Mouse (Mus musculus): Measurements from ENCODE around the gene Slc39a3. TPM values are rescaled to one million over a fixed set of nuclear protein-coding genes. Genes with fewer than 3 reads are reported as not detected.

Slc39a3 gene
- polyA plus RNA-seq, 1 experiment, result 37.5 TPM

DNA sequence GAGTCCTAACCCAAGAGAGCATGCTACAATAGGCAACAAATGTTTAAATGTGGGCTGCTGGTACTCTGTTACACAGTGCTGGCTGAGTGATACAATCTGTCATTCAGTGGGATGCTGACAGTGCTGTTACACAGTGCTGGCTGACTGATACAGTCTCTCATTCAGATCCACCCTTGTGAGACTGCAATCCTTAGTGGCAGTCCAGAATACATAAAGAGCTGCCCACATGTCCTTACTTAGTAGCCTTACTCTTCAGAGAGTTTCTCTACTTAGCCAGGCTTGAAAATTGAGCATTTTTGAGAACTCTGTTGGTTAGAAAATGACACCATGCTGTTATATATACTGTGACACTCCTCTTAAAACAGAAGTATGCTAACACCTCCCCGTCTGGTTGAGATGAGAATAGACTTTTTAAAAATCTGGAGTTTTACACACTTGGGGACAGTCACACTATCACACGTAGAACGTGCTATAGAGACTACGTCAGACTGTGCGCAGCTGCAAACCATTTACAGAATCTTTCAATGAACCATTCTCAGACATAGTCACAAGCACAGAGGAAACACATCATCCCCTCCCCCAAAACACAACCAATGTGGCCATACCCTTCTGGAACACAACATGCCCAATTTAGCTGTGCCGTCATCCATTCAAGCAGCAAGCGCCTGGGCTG, 31.1 kb downstream of the Slc39a3 start:
- Histone ChIP-seq H3K36me3 (ENCODE audit: control insufficient read depth, insufficient read depth, low read length) (no peaks in the 10 kb centered on the region), H3K4me1 (ENCODE audit: control insufficient read depth, insufficient read depth, low read length) (no peaks in the 10 kb centered on the region), H3K27me3 (replicated peaks; ENCODE audit: control insufficient read depth, insufficient read depth, low read length) (no peaks in the 10 kb centered on the region), H3K4me3 (ENCODE audit: insufficient read depth, low read depth, low read length) (no peak overlapping the region), H3K27ac (ENCODE audit: insufficient read depth, low read depth, low read length) (no peak overlapping the region)
- TF ChIP-seq POLR2A (IDR thresholded peaks at IDR 0.05; ENCODE audit: low read depth, low read length), result no peak
- no peak for TF ChIP-seq CTCF (conservative IDR thresholded peaks at IDR 0.05; ENCODE audit: insufficient read depth, insufficient read length, low read depth, low read length)
- 89% methylated on average over 7 of the region's 7 CpGs for WGBS
- no peak for DNase-seq

DNA sequence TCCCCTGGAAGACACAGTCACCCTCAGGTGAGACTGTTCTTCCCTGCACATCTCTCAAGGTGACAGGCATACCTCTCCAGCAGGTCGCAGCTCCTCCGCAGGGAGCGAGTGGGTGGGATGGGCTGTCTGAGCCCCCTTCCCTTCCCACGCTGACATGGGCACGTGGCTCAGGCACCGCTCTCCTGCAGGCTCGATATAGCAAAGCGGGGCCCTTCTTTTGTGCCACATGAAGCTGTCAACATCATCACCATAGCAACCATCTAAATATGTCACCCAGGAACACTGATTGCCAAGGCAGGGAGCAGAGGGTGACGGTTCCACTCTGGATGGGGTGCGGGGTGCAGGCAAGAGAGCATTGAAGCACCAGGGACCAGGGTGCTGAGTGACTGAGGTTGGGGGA, 36.1 kb downstream of the Slc39a3 start:
- Histone ChIP-seq H3K4me1 (ENCODE audit: control insufficient read depth, insufficient read depth, low read length) (0 out of 2 replicates have a peak, but pooled peaks cover 3% of the 10 kb centered on the region), H3K4me3 (ENCODE audit: insufficient read depth, low read depth, low read length) (no peak overlapping the region), H3K36me3 (ENCODE audit: control insufficient read depth, insufficient read depth, low read length) (no peaks in the 10 kb centered on the region), H3K27ac (ENCODE audit: insufficient read depth, low read depth, low read length) (no peak overlapping the region), H3K27me3 (replicated peaks; ENCODE audit: control insufficient read depth, insufficient read depth, low read length) (no peaks in the 10 kb centered on the region)
- WGBS, result 63% methylated on average over 10 of the region's 10 CpGs
- no peak for DNase-seq
- TF ChIP-seq CTCF (conservative IDR thresholded peaks at IDR 0.05; ENCODE audit: insufficient read depth, insufficient read length, low read depth, low read length), result no peak

DNA sequence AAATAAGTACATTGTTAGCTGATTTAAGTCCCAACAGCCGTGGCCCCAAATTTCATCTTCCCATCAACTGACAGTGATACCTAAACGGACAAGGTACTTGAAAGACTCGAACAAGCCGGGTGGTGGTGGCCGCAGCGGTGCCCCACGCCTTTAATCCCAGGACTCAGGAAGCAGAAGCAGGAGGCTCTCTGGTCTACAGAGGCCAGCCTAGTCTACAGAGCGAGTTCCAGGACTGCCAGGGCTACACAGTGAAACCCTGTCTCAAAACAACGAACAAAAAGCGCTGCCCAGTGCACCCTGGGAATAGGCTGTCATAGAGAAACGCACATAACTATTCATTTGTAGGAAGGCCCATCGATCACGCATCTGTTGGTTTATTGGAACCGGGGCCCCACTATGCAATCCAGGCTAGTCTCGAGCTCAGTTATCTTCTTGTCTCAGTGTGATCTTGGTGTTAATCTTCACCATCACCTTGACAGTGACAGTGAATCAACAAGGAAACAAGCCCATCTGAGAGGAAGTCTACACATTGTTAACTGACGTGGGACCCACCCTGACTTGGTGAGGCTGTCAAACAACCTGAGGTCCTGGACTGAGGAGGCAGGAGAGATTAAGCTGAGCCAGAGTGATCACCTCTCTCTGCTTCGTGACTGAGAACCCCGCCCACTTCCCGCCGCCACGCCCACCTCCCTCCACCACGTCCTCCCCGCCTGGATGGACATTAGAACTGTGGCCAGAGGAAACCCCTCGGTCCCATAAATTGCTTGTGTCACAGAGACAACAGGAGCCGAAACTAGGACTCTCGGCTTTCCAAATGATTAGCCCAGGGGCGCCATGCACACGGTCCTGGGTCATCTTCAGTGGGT, 36.8 kb downstream of the Slc39a3 start:
- Histone ChIP-seq H3K27me3 (replicated peaks; ENCODE audit: control insufficient read depth, insufficient read depth, low read length) (no peaks in the 10 kb centered on the region), H3K4me1 (ENCODE audit: control insufficient read depth, insufficient read depth, low read length) (0 out of 2 replicates have a peak, but pooled peaks cover 3% of the 10 kb centered on the region), H3K27ac (ENCODE audit: insufficient read depth, low read depth, low read length) (no peak overlapping the region), H3K36me3 (ENCODE audit: control insufficient read depth, insufficient read depth, low read length) (no peaks in the 10 kb centered on the region), H3K4me3 (ENCODE audit: insufficient read depth, low read depth, low read length) (no peak overlapping the region)
- TF ChIP-seq CTCF (conservative IDR thresholded peaks at IDR 0.05; ENCODE audit: insufficient read depth, insufficient read length, low read depth, low read length) (no peak), POLR2A (IDR thresholded peaks at IDR 0.05; ENCODE audit: low read depth, low read length) (no peak)
- 39% methylated on average over 28 of the region's 28 CpGs for WGBS
- DNase-seq, result no peak

DNA sequence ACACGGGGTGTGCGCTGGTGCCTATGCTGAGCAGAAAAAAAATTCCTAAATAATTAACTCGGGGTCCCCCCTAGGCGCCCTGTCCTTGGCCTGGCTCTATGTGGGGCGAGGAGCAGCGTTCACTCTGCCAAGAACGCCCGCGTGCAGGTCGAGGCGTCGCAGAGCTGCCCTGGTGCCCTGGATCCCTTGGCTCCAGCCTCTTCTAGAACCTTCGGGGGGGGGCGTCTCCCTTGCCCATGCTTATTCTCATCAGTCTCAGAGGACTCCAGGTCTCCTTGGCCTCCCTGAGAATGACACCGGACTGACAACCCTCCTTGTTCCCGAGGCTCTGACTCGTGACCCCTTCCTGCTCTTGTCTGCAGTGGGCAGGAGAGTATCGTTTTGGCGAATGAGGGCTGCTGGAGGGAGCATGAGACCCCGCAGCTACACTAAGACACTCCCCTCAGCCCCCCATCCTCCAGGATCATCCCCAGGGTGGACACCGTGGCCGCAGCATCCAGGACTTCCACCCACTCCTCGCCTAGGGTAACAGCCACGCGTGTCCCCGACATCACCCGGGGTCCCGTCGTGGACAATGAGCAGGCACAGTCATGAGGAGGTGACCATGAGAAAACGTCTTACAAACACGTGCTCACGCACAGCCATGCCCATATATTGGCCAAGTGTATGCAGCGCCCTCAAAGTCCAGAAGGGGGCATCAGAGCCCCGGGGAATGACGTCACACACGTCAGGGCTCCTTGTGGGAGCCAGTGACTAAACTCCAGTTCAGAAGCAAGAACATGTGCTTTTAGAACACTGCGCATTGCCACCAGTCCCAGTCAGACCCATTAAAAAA, 37.6 kb downstream of the Slc39a3 start:
- WGBS, result 17% methylated on average over 37 of the region's 37 CpGs
- peak; percentile 89 for DNase-seq

DNA sequence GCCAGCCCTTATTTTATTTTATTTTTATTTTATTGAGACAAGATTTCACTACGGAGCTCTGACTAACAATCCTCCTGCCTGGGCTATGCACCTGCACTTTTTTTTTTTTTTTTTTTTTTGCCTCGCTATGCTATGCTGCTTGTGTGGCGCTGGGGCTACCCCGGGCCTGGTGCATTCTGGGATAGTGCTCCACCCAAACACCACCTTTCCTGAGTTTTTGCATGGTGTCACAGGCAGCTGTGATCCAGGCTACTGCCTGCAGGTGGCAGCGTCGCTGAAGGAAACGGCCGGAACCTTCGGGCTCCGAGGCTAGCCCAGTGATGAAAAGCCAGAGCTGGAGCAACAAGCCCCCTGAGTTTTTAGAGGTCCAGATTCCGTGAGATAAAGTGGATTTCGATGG, 38.4 kb downstream of the Slc39a3 start:
- no peak overlapping the region for H3K4me3 ChIP-seq (ENCODE audit: insufficient read depth, low read depth, low read length)
- 0 out of 2 replicates have a peak, but pooled peaks cover 3% of the 10 kb centered on the region for H3K4me1 ChIP-seq (ENCODE audit: control insufficient read depth, insufficient read depth, low read length)
- H3K27ac ChIP-seq (ENCODE audit: insufficient read depth, low read depth, low read length), result no peak overlapping the region
- DNase-seq, result peak; percentile 61
- H3K36me3 ChIP-seq (ENCODE audit: control insufficient read depth, insufficient read depth, low read length), result no peaks in the 10 kb centered on the region
- TF ChIP-seq CTCF (conservative IDR thresholded peaks at IDR 0.05; ENCODE audit: insufficient read depth, insufficient read length, low read depth, low read length) (peak; percentile 68), POLR2A (IDR thresholded peaks at IDR 0.05; ENCODE audit: low read depth, low read length) (no peak)
- 5% methylated on average over 12 of the region's 12 CpGs for WGBS
- no peaks in the 10 kb centered on the region for H3K27me3 ChIP-seq (replicated peaks; ENCODE audit: control insufficient read depth, insufficient read depth, low read length)

More for the DNA sequence above, 37.6 kb downstream of the Slc39a3 start:
- Histone ChIP-seq H3K27ac (ENCODE audit: insufficient read depth, low read depth, low read length) (no peak overlapping the region), H3K4me3 (ENCODE audit: insufficient read depth, low read depth, low read length) (no peak overlapping the region), H3K36me3 (ENCODE audit: control insufficient read depth, insufficient read depth, low read length) (no peaks in the 10 kb centered on the region), H3K27me3 (replicated peaks; ENCODE audit: control insufficient read depth, insufficient read depth, low read length) (no peaks in the 10 kb centered on the region), H3K4me1 (ENCODE audit: control insufficient read depth, insufficient read depth, low read length) (0 out of 2 replicates have a peak, but pooled peaks cover 3% of the 10 kb centered on the region)
- no peak for TF ChIP-seq POLR2A (IDR thresholded peaks at IDR 0.05; ENCODE audit: low read depth, low read length)
- TF ChIP-seq CTCF (conservative IDR thresholded peaks at IDR 0.05; ENCODE audit: insufficient read depth, insufficient read length, low read depth, low read length), result peak; percentile 95

DNA sequence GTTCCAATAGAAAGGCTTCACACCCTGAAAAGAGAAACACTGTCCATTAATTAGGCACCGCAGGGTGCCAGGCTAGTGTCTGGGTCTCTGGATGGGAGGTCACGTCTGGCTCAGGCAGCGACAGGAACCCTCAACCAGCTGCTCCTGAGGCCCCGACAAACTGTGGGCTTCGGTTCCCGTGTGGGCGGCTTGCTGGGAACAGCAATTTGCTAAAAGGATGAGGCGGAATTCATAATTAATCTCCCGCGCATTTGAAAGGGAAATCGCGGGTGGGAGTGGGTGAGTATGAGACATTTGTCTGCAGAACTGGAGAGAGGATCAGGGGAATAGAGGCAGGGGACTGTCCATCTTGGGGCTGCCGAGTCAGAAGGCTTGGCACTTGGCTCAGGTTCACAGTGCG, 39.2 kb downstream of the Slc39a3 start:
- 43% methylated on average over 14 of the region's 14 CpGs for WGBS
- Histone ChIP-seq H3K4me1 (ENCODE audit: control insufficient read depth, insufficient read depth, low read length) (0 out of 2 replicates have a peak, but pooled peaks cover 3% of the 10 kb centered on the region), H3K36me3 (ENCODE audit: control insufficient read depth, insufficient read depth, low read length) (no peaks in the 10 kb centered on the region), H3K4me3 (ENCODE audit: insufficient read depth, low read depth, low read length) (no peak overlapping the region), H3K27me3 (replicated peaks; ENCODE audit: control insufficient read depth, insufficient read depth, low read length) (no peaks in the 10 kb centered on the region), H3K27ac (ENCODE audit: insufficient read depth, low read depth, low read length) (no peak overlapping the region)
- TF ChIP-seq POLR2A (IDR thresholded peaks at IDR 0.05; ENCODE audit: low read depth, low read length), result no peak
- no peak for DNase-seq
